Mouse (Mus musculus) embryonic facial prominence, embryonic 11.5 days (tissue): ENCODE data around the gene Mast3. TPM values are rescaled to one million over a fixed set of nuclear protein-coding genes. Genes with fewer than 3 reads are reported as not detected.
A peak's percentile ranks its signal among the peaks of the same experiment; 100 is the strongest.

Experiments used
- ATAC-seq: fragments of 200-750 bp; cut with Nextera tagmentation; replicated peaks from 2 replicates; pipeline ENCODE4 v1.8.0; 2017; ENCODE audit warnings: low read depth; ENCODE audit not compliant: insufficient number of reproducible peaks, low FRiP score, low TSS enrichment
- DNase-seq: peaks from one replicate; pipeline ENCODE4 v3.0.0-alpha.2; 2015; ENCODE audit warnings: low spot score
- H3K27ac ChIP-seq: fragments of 300-500 bp; sonication (generic); replicated peaks from 2 replicates; pipeline ENCODE4 v1.5.1; 2014; ENCODE audit warnings: mild to moderate bottlenecking, low read depth, low read length, control low read depth
- H3K27me3 ChIP-seq: fragments of 300-500 bp; sonication (generic); 2 replicates; pipeline ENCODE4 v1.6.1; 2014; ENCODE audit warnings: mild to moderate bottlenecking, low read length, moderate library complexity, mixed read lengths; ENCODE audit not compliant: control insufficient read depth, insufficient read depth
- H3K36me3 ChIP-seq: fragments of 300-500 bp; sonication (generic); replicated peaks from 2 replicates; pipeline ENCODE4 v1.6.1; 2014; ENCODE audit warnings: low read depth, mild to moderate bottlenecking, low read length, moderate library complexity, mixed read lengths; ENCODE audit not compliant: control insufficient read depth, insufficient read depth
- H3K4me1 ChIP-seq: fragments of 300-500 bp; sonication (generic); 2 replicates; pipeline ENCODE4 v1.6.1; 2014; ENCODE audit warnings: low read length, mixed read lengths; ENCODE audit not compliant: control insufficient read depth, insufficient read depth
- H3K4me2 ChIP-seq: fragments of 300-500 bp; sonication (generic); 2 replicates; pipeline ENCODE4 v1.6.1; 2014; ENCODE audit warnings: low read depth, mild to moderate bottlenecking, control low read depth, low read length, moderate library complexity
- H3K4me3 ChIP-seq: fragments of 300-500 bp; sonication (generic); 2 replicates; pipeline ENCODE4 v1.5.1; 2014; ENCODE audit warnings: low read depth, low read length, control low read depth
- H3K9ac ChIP-seq: fragments of 300-500 bp; sonication (generic); replicated peaks from 2 replicates; pipeline ENCODE4 v1.6.1; 2014; ENCODE audit warnings: mild to moderate bottlenecking, control low read depth, low read length
- H3K9me3 ChIP-seq: fragments of 300-500 bp; sonication (generic); replicated peaks from 2 replicates; pipeline ENCODE4 v1.6.1; 2016; ENCODE audit warnings: mild to moderate bottlenecking, low read length, inconsistent platforms, mixed read lengths; ENCODE audit not compliant: control insufficient read depth
- WGBS: fragments of 180-500 bp; shearing (Covaris S2); extraction: QIAGEN DNeasy Blood & Tissue Kit; methylation state at CpG from one replicate; pipeline ENCODE4 v1.1.7; 2014; 5-methylcytosine and 5-hydroxymethylcytosine counted together
- polyA plus RNA-seq: library from polyadenylated mRNA; unstranded; fragments of >200 nt; fragmentation: Nextera tagmentation; extraction: Ambion mirVana; gene quantifications from 2 replicates; pipeline ENCODE4 v1.2.1, GENCODE M21; 2014

The Mast3 gene
- polyA plus RNA-seq, 1 experiment from 2014 or later = 9.7 TPM

DNA sequence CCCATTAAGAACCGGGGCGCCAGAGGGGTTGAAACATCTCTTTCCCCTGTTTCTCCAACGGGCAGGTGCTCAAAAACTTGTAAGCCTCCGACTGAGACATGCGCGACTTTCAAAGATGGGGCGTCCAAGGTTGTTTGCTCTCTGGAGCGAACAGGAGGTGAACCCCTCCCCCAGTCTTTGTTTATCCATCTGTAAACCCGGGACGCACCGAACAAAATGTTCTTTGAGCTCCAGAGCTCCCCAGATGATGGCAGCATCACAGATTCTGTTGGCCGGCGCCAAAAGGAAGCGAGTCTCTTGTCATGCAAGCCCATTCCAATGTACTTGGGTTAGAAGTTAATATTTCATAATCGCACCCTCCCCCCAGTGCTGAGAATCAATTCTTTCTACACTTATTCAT is 6.6 kb downstream of the Mast3 start:
- ATAC-seq = no peak
- no peak for DNase-seq
- Histone ChIP-seq H3K4me1 (peaks cover 9% of the 10 kb centered on the region), H3K4me2 (peak overlapping the region; percentile 87; the same call in 1 of the 2 replicates), H3K9me3 (no peaks in the 10 kb centered on the region), H3K27me3 (peaks cover 28% of the 10 kb centered on the region), H3K36me3 (no peaks in the 10 kb centered on the region), H3K4me3 (no peak overlapping the region; the same call in 1 of the 2 replicates), H3K9ac (no peak overlapping the region; the same call in 1 of the 2 replicates), H3K27ac (no peak overlapping the region)
- WGBS = 12% methylated on average over 15 of the region's 15 CpGs

DNA sequence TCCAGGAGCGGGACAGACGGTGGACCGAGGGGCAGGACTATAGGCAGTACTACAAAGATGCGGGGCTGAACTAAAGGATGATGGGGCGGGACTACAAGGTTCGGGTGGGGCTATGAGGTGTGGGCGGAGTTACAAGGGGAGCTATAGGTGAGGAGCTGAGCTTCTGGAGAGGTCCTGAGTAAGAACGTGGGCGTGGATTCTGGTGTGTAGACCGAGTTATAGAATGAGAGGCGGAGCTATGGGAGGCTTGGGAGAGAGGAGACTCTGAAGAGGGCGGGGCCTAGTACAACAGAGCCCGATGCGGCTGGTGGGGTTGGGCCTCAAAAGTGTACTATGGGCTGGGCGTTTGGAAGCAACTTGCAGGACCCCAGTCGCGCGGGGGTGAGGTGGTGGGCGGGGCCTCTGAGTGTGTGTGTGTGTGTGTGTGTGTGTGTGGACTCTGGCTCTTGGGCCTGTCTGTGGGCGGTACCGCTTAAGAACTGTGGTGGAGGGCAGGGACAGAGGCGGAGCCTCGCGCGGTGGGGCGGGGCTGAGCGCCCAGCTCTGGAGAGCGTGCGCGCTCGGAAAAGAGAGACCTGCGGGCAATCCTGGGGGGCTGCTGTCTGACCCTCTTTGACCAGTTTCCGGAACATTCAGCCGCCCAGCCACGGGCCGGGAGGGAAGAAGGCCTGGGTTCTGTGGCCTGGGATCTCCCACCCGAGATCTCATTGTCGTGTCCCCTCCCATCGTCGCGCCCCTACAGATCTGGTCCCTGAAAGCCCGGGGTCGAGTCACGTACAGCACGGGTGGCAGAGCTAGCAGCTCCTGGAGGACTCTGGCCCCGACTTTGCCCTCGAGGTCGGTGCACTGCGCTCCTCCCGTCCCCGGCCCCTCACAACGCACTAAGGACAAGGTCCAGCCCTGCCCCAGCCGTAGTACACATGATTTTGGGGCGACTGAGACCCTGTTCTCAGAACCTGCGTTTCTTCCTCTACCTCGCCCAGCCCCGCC is 7.5 kb downstream of the Mast3 start:
- H3K4me1 ChIP-seq = peaks cover 15% of the 10 kb centered on the region
- under 1% methylated on average over 51 of the region's 57 CpGs for WGBS
- peak overlapping the region; percentile 61 for H3K9ac ChIP-seq
- no peaks in the 10 kb centered on the region for H3K36me3 ChIP-seq
- H3K4me3 ChIP-seq = peak overlapping the region; percentile 52
- peak overlapping the region; percentile 87 for H3K4me2 ChIP-seq
- no peak overlapping the region for H3K27ac ChIP-seq
- DNase-seq (peak; percentile 94), ATAC-seq (peak; percentile 86)
- no peaks in the 10 kb centered on the region for H3K9me3 ChIP-seq
- H3K27me3 ChIP-seq = peaks cover 28% of the 10 kb centered on the region

DNA sequence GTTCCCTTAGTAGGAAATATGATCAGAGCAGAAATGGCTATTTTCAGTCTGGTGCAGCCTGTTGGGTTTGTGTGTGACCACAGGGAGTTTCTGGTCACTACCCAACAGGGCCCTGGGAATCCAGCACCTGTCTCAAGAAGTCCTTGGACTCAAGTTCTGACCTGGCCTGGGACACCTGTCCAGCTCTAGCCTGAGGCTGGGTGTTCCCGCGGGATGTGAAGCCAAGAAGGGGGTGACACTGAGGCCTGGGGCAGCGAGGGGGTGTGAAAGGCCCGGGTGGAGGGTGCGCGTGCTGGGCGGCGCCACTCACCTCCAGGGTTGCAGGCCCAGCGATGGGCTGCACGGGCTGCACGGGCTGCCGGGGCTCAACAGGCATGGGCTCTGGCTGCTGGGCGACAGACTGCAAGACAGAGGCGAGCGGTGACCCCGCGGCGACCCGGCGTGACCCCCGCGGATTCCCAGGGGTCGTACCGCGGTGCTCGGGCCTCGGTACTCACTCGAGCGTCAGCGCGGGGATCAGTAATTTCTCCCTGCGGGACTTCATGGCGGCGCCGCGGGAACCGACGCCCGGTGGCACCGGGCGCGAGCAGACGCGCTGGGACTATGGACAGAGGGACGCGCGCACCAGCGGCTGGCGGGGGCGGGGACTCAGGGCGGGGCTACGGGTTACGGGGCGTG is 8.3 kb downstream of the Mast3 start:
- no peak for DNase-seq
- ATAC-seq = no peak; the same call in 1 of the 2 replicates
- H3K36me3 ChIP-seq = no peaks in the 10 kb centered on the region
- no peaks in the 10 kb centered on the region for H3K9me3 ChIP-seq
- peak overlapping the region; percentile 61 for H3K9ac ChIP-seq
- H3K27me3 ChIP-seq = peaks cover 28% of the 10 kb centered on the region
- peak overlapping the region; percentile 87 for H3K4me2 ChIP-seq
- H3K4me3 ChIP-seq = peak overlapping the region; percentile 52
- peaks cover 15% of the 10 kb centered on the region for H3K4me1 ChIP-seq
- 0 out of 2 replicates have a peak overlapping the region, but pooled peaks have one; percentile 28 for H3K27ac ChIP-seq
- WGBS = 2% methylated on average over 54 of the region's 54 CpGs

DNA sequence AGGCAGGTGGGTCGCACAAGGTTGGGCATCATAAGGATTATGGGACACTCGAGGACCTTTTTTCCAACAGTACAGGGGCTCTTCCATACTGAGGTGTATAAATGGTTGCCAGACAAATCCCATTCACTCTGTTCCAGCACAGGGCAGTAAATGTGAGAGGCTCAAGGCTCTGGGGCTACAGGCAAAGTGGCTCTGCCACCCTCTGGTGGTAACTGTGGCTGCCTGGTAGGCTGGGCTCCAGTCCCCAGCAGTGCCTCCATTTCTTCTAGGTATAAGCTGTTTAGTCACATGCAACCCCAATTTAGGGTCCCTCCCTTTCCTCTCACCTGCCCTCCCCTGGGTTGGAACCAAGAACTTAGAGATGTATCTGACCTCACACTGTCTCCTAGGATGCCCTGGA is 9.5 kb downstream of the Mast3 start:
- Histone ChIP-seq H3K36me3 (no peaks in the 10 kb centered on the region), H3K27me3 (peaks cover 23% of the 10 kb centered on the region), H3K4me2 (no peak overlapping the region), H3K4me1 (peaks cover 15% of the 10 kb centered on the region), H3K4me3 (no peak overlapping the region), H3K9ac (no peak overlapping the region), H3K9me3 (no peaks in the 10 kb centered on the region), H3K27ac (no peak overlapping the region)
- 84% methylated on average over 2 of the region's 2 CpGs for WGBS
- no peak for DNase-seq
- ATAC-seq = no peak

DNA sequence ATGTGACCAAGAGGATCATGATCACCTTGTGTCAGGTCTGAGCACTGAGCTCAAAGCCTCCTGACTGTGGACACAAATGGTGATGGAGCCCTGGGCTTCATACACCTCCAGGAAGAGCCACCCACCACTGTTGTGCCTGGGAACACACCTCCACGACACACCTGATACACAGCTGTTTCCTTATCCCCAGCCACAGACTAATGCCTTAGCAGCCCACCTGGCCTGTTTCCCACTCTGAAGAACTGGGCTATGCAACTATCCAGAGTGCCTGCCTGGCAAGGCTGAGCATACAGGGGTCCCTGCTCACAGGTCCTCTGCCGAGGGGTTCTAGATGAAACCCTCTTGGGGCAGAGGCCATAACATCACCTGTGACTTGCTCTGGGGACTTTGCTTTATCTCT is 10.6 kb downstream of the Mast3 start:
- H3K27ac ChIP-seq = no peak overlapping the region
- H3K9ac ChIP-seq = no peak overlapping the region
- no peak overlapping the region for H3K4me3 ChIP-seq
- 86% methylated on average over 2 of the region's 2 CpGs for WGBS
- ATAC-seq = no peak
- H3K27me3 ChIP-seq = peaks cover 14% of the 10 kb centered on the region
- no peak overlapping the region for H3K4me2 ChIP-seq
- no peaks in the 10 kb centered on the region for H3K36me3 ChIP-seq
- H3K4me1 ChIP-seq = peaks cover 15% of the 10 kb centered on the region
- H3K9me3 ChIP-seq = no peaks in the 10 kb centered on the region
- no peak for DNase-seq

DNA sequence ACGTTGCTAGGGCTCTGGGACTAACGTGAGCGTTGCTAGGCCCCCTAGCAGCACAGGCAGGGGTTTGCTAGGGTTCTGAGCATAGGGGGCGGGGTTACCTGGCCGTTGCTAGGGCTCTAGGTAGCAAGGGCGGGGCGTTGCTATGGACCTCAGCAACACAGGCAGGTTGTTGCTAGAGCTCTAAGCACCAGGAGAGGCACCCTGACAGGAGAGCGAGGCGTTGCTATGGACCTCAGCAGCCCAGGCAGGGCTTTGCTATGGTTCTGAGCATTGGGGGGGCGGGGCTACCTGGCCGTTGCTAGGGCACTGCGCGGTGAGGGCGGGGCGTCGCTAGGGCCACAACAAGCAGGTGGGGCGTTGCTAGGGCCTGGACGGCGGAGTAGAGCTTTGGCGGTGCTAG is 12.2 kb downstream of the Mast3 start:
- H3K4me1 ChIP-seq = peaks cover 19% of the 10 kb centered on the region
- peak overlapping the region; percentile 91 for H3K4me2 ChIP-seq
- under 1% methylated on average over 20 of the region's 20 CpGs for WGBS

DNA sequence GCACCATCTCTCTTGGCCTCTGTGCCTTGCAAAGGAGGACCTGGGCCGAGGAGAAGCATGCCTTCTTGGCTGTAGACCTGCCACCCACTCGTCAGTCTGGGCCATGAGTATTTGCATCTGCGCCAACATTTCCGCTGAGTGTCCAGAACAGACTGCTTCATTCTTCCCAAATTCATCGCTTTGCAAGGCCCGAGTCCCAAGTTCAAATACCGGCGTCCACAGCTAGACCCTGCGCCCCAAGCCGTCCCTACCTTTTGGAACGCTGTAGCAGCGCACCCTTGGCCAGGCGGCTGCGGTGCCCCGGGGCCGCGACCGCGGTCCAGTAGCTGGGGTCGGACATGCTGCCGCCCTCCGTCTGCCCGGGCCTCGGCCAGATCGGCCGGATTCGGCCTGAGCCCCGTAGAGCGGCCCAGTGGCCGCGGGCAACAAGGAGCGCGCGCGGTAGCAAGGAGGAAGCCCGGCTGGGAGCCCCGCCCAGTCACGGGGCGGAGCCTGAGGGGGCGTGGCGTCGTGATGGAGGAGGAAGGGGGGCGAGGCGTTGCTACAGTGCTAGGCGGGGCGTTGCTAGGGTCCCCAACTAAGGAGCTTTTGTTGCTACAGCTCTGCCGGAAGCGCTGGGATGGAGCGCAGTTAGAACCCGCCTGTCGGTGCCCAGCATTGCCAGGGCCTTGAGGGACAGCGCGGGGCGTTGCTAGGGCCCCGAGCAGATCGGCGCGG is 12.7 kb downstream of the Mast3 start:
- ATAC-seq = peak; percentile 82
- H3K4me3 ChIP-seq = peak overlapping the region; percentile 68
- peak overlapping the region; percentile 80 for H3K27ac ChIP-seq
- peak overlapping the region; percentile 76 for H3K9ac ChIP-seq
- peak; percentile 98 for DNase-seq
- peak overlapping the region; percentile 91 for H3K4me2 ChIP-seq
- no peaks in the 10 kb centered on the region for H3K36me3 ChIP-seq
- peaks cover 19% of the 10 kb centered on the region for H3K4me1 ChIP-seq
- H3K9me3 ChIP-seq = no peaks in the 10 kb centered on the region
- 6% methylated on average over 58 of the region's 58 CpGs for WGBS
- no peaks in the 10 kb centered on the region for H3K27me3 ChIP-seq

More for the DNA sequence above, 12.2 kb downstream of the Mast3 start:
- H3K27ac ChIP-seq = peak overlapping the region; percentile 80
- ATAC-seq = peak; percentile 50
- H3K27me3 ChIP-seq = no peaks in the 10 kb centered on the region
- H3K9ac ChIP-seq = peak overlapping the region; percentile 46
- H3K36me3 ChIP-seq = no peaks in the 10 kb centered on the region
- H3K4me3 ChIP-seq = peak overlapping the region; percentile 68
- no peaks in the 10 kb centered on the region for H3K9me3 ChIP-seq
- DNase-seq = no peak
